Comparison of ENCODE assay signal across 17 mouse cellular contexts in the genomic region with DNA sequence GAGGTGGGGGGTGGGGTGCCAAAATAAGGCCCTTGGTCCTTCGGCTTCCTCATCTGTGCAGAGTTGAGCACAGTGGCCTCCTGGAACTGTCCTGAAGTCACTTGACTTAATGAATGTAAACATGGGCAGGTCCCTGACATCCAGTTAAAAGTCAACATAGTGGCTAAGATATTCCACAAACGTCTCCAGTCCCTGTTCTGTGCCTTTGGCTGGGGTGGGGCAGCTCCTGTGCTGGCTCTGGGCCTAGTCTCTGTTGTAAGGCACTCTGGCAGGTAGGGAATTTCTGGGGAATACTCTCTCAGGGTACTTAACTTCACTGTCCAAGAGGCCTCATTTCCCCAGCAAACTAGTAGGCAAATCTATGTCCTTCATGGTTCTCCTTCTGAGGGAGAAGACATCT. TPM values are rescaled to one million over a fixed set of nuclear protein-coding genes. Genes with fewer than 3 reads are reported as not detected.
A peak's percentile ranks its signal among the peaks of the same experiment; 100 is the strongest.
DNase-seq lines count a peak whose midpoint lies in the region; ATAC-seq and TF ChIP-seq lines count a peak whose summit lies in the region.
"Had no signal": no experiment of that assay in that cellular context is flagged by ENCODE, and none has a peak within 500 bp of the region (broad histone marks: within the 10 kb centered on the region; RNA-seq: fewer than 3 reads in every experiment).

No protein-coding gene starts in this region.

- H3K4me3 ChIP-seq in liver, adult 2 months (ENCODE audit: insufficient read depth, low read depth, low read length) = no peak overlapping the region
- no peak overlapping the region for H3K4me3 ChIP-seq in liver, embryonic 12.5 days
- no peak overlapping the region for H3K4me3 ChIP-seq in limb, embryonic 10.5 days
- H3K4me3 ChIP-seq in lung, postnatal 0 days (ENCODE audit: low read depth, low read length) = no peak overlapping the region
- no peak overlapping the region for H3K4me3 ChIP-seq in stomach, embryonic 16.5 days (replicated peaks; ENCODE audit: low read length)
- no peak overlapping the region for H3K4me3 ChIP-seq in midbrain, embryonic 10.5 days
- no peak overlapping the region for H3K4me3 ChIP-seq in forebrain, embryonic 11.5 days (ENCODE audit: low read depth, low read length)
- H3K4me3 ChIP-seq: hindbrain, embryonic 15.5 days; layer of hippocampus, adult 2 months; left cerebral cortex, adult 2 months; midbrain, embryonic 12.5 days had no signal

- peaks cover 1% of the 10 kb centered on the region; the same call in 1 of the 2 replicates for H3K79me2 ChIP-seq in liver, adult 2 months (ENCODE audit: control insufficient read depth, insufficient read depth, low read length)

- H3K9ac ChIP-seq in liver, adult 2 months (ENCODE audit: low read depth, low read length) = no peak overlapping the region
- no peak overlapping the region for H3K9ac ChIP-seq in liver, embryonic 12.5 days
- H3K9ac ChIP-seq in lung, postnatal 0 days (replicated peaks; ENCODE audit: low read depth) = no peak overlapping the region
- no peak overlapping the region for H3K9ac ChIP-seq in stomach, embryonic 16.5 days (ENCODE audit: low read length)
- no peak overlapping the region for H3K9ac ChIP-seq in forebrain, embryonic 11.5 days (ENCODE audit: low read length)
- H3K9ac ChIP-seq: hindbrain, embryonic 15.5 days; midbrain, embryonic 12.5 days had no signal

- 57% methylated on average over 2 of the region's 2 CpGs for whole genome bisulfite sequencing in liver, adult 2 months
- WGBS in liver, embryonic 12.5 days (ENCODE audit: insufficient replicate concordance) = 63% methylated on average over 2 of the region's 2 CpGs
- 75% methylated on average over 2 of the region's 2 CpGs for WGBS in limb, embryonic 10.5 days
- 30% methylated on average over 2 of the region's 2 CpGs for WGBS in lung, postnatal 0 days
- 36% methylated on average over 2 of the region's 2 CpGs for WGBS in stomach, embryonic 16.5 days
- 73% methylated on average over 2 of the region's 2 CpGs for WGBS in midbrain, embryonic 10.5 days
- 76% methylated on average over 2 of the region's 2 CpGs for WGBS in forebrain, embryonic 11.5 days

- no peaks in the 10 kb centered on the region for H3K27me3 ChIP-seq in liver, adult 2 months (ENCODE audit: control insufficient read depth, insufficient read depth, low read length)
- no peaks in the 10 kb centered on the region for H3K27me3 ChIP-seq in liver, embryonic 12.5 days (replicated peaks)
- H3K27me3 ChIP-seq in limb, embryonic 10.5 days (ENCODE audit: low read depth, poor library complexity, severe bottlenecking) = peaks cover 5% of the 10 kb centered on the region; the same call in 1 of the 2 replicates
- no peaks in the 10 kb centered on the region for H3K27me3 ChIP-seq in lung, postnatal 0 days (replicated peaks; ENCODE audit: insufficient read depth, low read length)
- H3K27me3 ChIP-seq in stomach, embryonic 16.5 days (ENCODE audit: control insufficient read depth, insufficient read depth, low read length) = no peaks in the 10 kb centered on the region
- H3K27me3 ChIP-seq in midbrain, embryonic 10.5 days (ENCODE audit: low read depth, poor library complexity, severe bottlenecking) = peaks cover 18% of the 10 kb centered on the region
- no peaks in the 10 kb centered on the region for H3K27me3 ChIP-seq in forebrain, embryonic 11.5 days (ENCODE audit: control insufficient read depth, insufficient read depth, low read length)
- H3K27me3 ChIP-seq: hindbrain, embryonic 15.5 days had no signal

- peak; percentile 77; the same call in 1 of the 2 replicates for TF ChIP-seq EP300 in lung, postnatal 0 days (IDR thresholded peaks at IDR 0.05)

- H3K27ac ChIP-seq in liver, adult 2 months (replicated peaks; ENCODE audit: insufficient read depth, low read depth, low read length) = peak overlapping the region; percentile 35
- H3K27ac ChIP-seq in liver, embryonic 12.5 days = no peak overlapping the region
- no peak overlapping the region for H3K27ac ChIP-seq in limb, embryonic 10.5 days
- peak overlapping the region; percentile 44 for H3K27ac ChIP-seq in lung, postnatal 0 days (ENCODE audit: low read length)
- H3K27ac ChIP-seq in stomach, embryonic 16.5 days (ENCODE audit: low read length) = peak overlapping the region; percentile 74
- H3K27ac ChIP-seq in midbrain, embryonic 10.5 days (replicated peaks) = no peak overlapping the region
- no peak overlapping the region for H3K27ac ChIP-seq in forebrain, embryonic 11.5 days (ENCODE audit: low read depth, low read length)
- H3K27ac ChIP-seq: hindbrain, embryonic 15.5 days; layer of hippocampus, adult 2 months; left cerebral cortex, adult 2 months; midbrain, embryonic 12.5 days had no signal

- no peak for TF ChIP-seq POLR2A in liver, adult 2 months (IDR thresholded peaks at IDR 0.05; ENCODE audit: extremely low read depth, insufficient read depth, low read length)

- no peaks in the 10 kb centered on the region for H3K9me3 ChIP-seq in liver, embryonic 12.5 days (replicated peaks)
- H3K9me3 ChIP-seq in limb, embryonic 10.5 days (replicated peaks) = no peaks in the 10 kb centered on the region
- H3K9me3 ChIP-seq in lung, postnatal 0 days (ENCODE audit: low read length) = no peaks in the 10 kb centered on the region
- no peaks in the 10 kb centered on the region for H3K9me3 ChIP-seq in stomach, embryonic 16.5 days (replicated peaks; ENCODE audit: control insufficient read depth, low read length)
- H3K9me3 ChIP-seq in midbrain, embryonic 10.5 days (replicated peaks) = no peaks in the 10 kb centered on the region
- H3K9me3 ChIP-seq in forebrain, embryonic 11.5 days (ENCODE audit: control insufficient read depth, low read length) = no peaks in the 10 kb centered on the region
- H3K9me3 ChIP-seq: hindbrain, embryonic 15.5 days; midbrain, embryonic 12.5 days had no signal

- TF ChIP-seq CTCF in liver, adult 2 months (IDR thresholded peaks at IDR 0.05; ENCODE audit: low read depth, low read length) = no peak
- no peak for TF ChIP-seq CTCF in lung, postnatal 0 days (IDR thresholded peaks at IDR 0.05)

- no peak overlapping the region for H3K4me2 ChIP-seq in liver, embryonic 12.5 days
- H3K4me2 ChIP-seq in lung, postnatal 0 days (replicated peaks; ENCODE audit: low read depth, low read length) = no peak overlapping the region
- H3K4me2 ChIP-seq in stomach, embryonic 16.5 days (ENCODE audit: low read depth, low read length) = no peak overlapping the region
- H3K4me2 ChIP-seq in forebrain, embryonic 11.5 days (ENCODE audit: low read depth, low read length, severe bottlenecking) = no peak overlapping the region
- H3K4me2 ChIP-seq: heart, embryonic 11.5 days; hindbrain, embryonic 15.5 days; midbrain, embryonic 12.5 days had no signal

- H3K36me3 ChIP-seq in liver, adult 2 months (ENCODE audit: control insufficient read depth, insufficient read depth, low read length) = no peaks in the 10 kb centered on the region
- H3K36me3 ChIP-seq in liver, embryonic 12.5 days = no peaks in the 10 kb centered on the region
- H3K36me3 ChIP-seq in limb, embryonic 10.5 days = no peaks in the 10 kb centered on the region
- no peaks in the 10 kb centered on the region for H3K36me3 ChIP-seq in lung, postnatal 0 days (ENCODE audit: insufficient read depth, low read length)
- H3K36me3 ChIP-seq in stomach, embryonic 16.5 days (ENCODE audit: control insufficient read depth, insufficient read depth, low read length) = no peaks in the 10 kb centered on the region
- H3K36me3 ChIP-seq in midbrain, embryonic 10.5 days = no peaks in the 10 kb centered on the region
- no peaks in the 10 kb centered on the region for H3K36me3 ChIP-seq in forebrain, embryonic 11.5 days (ENCODE audit: control insufficient read depth, insufficient read depth, low read length)
- H3K36me3 ChIP-seq: hindbrain, embryonic 15.5 days; midbrain, embryonic 12.5 days had no signal

- DNase-seq in liver, adult 2 months (ENCODE audit: extremely low read depth, low read depth, low spot score) = no peak
- peak; percentile 13 for DNase-seq in limb, embryonic 10.5 days (ENCODE audit: low spot score)
- DNase-seq in lung, postnatal 0 days (ENCODE audit: low spot score) = peak; percentile 83
- no peak for DNase-seq in neural tube, embryonic 10.5 days (ENCODE audit: extremely low spot score, low spot score)
- no peak for DNase-seq in midbrain, embryonic 10.5 days (ENCODE audit: low spot score)
- DNase-seq in forebrain, embryonic 11.5 days (ENCODE audit: low spot score) = no peak
- DNase-seq: adrenal gland, postnatal 25 days; cerebellum, postnatal 14 days; gastrocnemius, postnatal 25 days; kidney, adult 9 months had no signal

- no peak for ATAC-seq in liver, embryonic 12.5 days
- ATAC-seq in lung, postnatal 0 days = peak; percentile 72
- peak; percentile 70 for ATAC-seq in stomach, embryonic 16.5 days (ENCODE audit: insufficient read depth, low FRiP score)
- ATAC-seq in forebrain, embryonic 11.5 days (replicated peaks; ENCODE audit: low FRiP score) = no peak

- H3K4me1 ChIP-seq in liver, adult 2 months (ENCODE audit: control insufficient read depth, insufficient read depth, low read length) = peaks cover 2% of the 10 kb centered on the region; the same call in 1 of the 2 replicates
- peaks cover 42% of the 10 kb centered on the region for H3K4me1 ChIP-seq in liver, embryonic 12.5 days
- 0 out of 2 replicates have a peak, but pooled peaks cover 2% of the 10 kb centered on the region for H3K4me1 ChIP-seq in limb, embryonic 10.5 days
- H3K4me1 ChIP-seq in lung, postnatal 0 days (ENCODE audit: insufficient read depth, low read depth, low read length) = peaks cover 21% of the 10 kb centered on the region; the same call in 1 of the 2 replicates
- H3K4me1 ChIP-seq in stomach, embryonic 16.5 days (ENCODE audit: control insufficient read depth, insufficient read depth, low read length) = peaks cover 19% of the 10 kb centered on the region
- peaks cover 4% of the 10 kb centered on the region; the same call in 1 of the 2 replicates for H3K4me1 ChIP-seq in midbrain, embryonic 10.5 days
- no peaks in the 10 kb centered on the region for H3K4me1 ChIP-seq in forebrain, embryonic 11.5 days (replicated peaks; ENCODE audit: control insufficient read depth, insufficient read depth, low read length)
- H3K4me1 ChIP-seq: hindbrain, embryonic 15.5 days had no signal

RNA-seq across cellular contexts. Expression of a gene that starts 4.9 kb away (rescaled TPM):
- total RNA-seq in liver, adult 2 months (2014; rRNA removed) = 14.1 and 22.1 TPM in 2 replicates
- polyA plus RNA-seq in liver, adult 2 months (2012; rRNA removed) = 12.7 and 16.9 TPM in 2 replicates
- 11.0 and 12.2 TPM in 2 replicates for polyA plus RNA-seq in liver, embryonic 12.5 days (2016; fragmentation: Nextera tagmentation; extraction: Ambion mirVana)
- 7.1 and 8.5 TPM in 2 replicates for polyA plus RNA-seq in limb, embryonic 10.5 days (2016; fragmentation: Nextera tagmentation; extraction: Ambion mirVana)
- 9.5 and 11.0 TPM in 2 replicates for polyA plus RNA-seq in lung, postnatal 0 days (2015; fragmentation: Nextera tagmentation; extraction: Ambion mirVana)
- 15.1 and 15.4 TPM in 2 replicates for polyA plus RNA-seq in stomach, embryonic 16.5 days (2015; fragmentation: Nextera tagmentation; extraction: Ambion mirVana)
- 7.9 and 8.9 TPM in 2 replicates for polyA plus RNA-seq in midbrain, embryonic 10.5 days (2016; fragmentation: Nextera tagmentation; extraction: Ambion mirVana)
- 11.6 TPM in 2 replicates for polyA plus RNA-seq in forebrain, embryonic 11.5 days (2014; fragmentation: Nextera tagmentation; extraction: Ambion mirVana)

Comparison
In these comparisons a context has a peak if more than half of its experiments do, and no peak if none do; other contexts are left out.
1. H3K27ac ChIP-seq: peak in liver, adult 2 months (single experiment), lung, postnatal 0 days (single experiment) and stomach, embryonic 16.5 days (single experiment); none in liver, embryonic 12.5 days (single experiment), limb, embryonic 10.5 days (single experiment), midbrain, embryonic 10.5 days (single experiment) and forebrain, embryonic 11.5 days (single experiment).
2. DNase-seq: peak in limb, embryonic 10.5 days (single experiment) and lung, postnatal 0 days (single experiment); none in liver, adult 2 months (single experiment), neural tube, embryonic 10.5 days (single experiment), midbrain, embryonic 10.5 days (single experiment) and forebrain, embryonic 11.5 days (single experiment).
3. ATAC-seq: peak in lung, postnatal 0 days (single experiment) and stomach, embryonic 16.5 days (single experiment); none in liver, embryonic 12.5 days (single experiment) and forebrain, embryonic 11.5 days (single experiment).